Mouse (Mus musculus): ENCODE data around the gene Gm10392.

- no peak for TF ChIP-seq CTCF (IDR thresholded peaks at IDR 0.05; ENCODE audit: low read depth)
- TF ChIP-seq EP300 (IDR thresholded peaks at IDR 0.05; ENCODE audit: low read depth), result no peak
These were observed 5.2 kb downstream of the Gm10392 start for GRCm38 (mm10) chr11:77513811-77514170.
